Comparison of ENCODE assay signal across 16 mouse cellular contexts in genomic region chr2:39400336-39400735, GRCm38 (mm10).
DNase-seq lines count a peak whose midpoint lies in the region; ATAC-seq and TF ChIP-seq lines count a peak whose summit lies in the region.
"Had no signal": no experiment of that assay in that cellular context is flagged by ENCODE, and none has a peak within 500 bp of the region (broad histone marks: within the 10 kb centered on the region; RNA-seq: fewer than 3 reads in every experiment).

No protein-coding gene starts in this region.

- no peaks in the 10 kb centered on the region for H3K9me3 ChIP-seq in kidney, postnatal 0 days (replicated peaks; ENCODE audit: low read length)
- H3K9me3 ChIP-seq: intestine, embryonic 15.5 days; limb, embryonic 12.5 days; liver, embryonic 13.5 days; megakaryocyte, embryonic 14.5 days had no signal

- ATAC-seq in kidney, postnatal 0 days (replicated peaks; ENCODE audit: low FRiP score, low read depth), result no peak
- ATAC-seq: intestine, embryonic 15.5 days; midbrain, embryonic 16.5 days had no signal

- intact Hi-C loops in gastrocnemius, postnatal 14 days (cut with DNase I; ENCODE audit: low total_unique reads), result no loop called here

- H3K27me3 ChIP-seq in kidney, postnatal 0 days (ENCODE audit: insufficient read depth, low read length), result no peaks in the 10 kb centered on the region
- H3K27me3 ChIP-seq: intestine, embryonic 15.5 days; limb, embryonic 12.5 days; liver, embryonic 13.5 days; megakaryocyte, embryonic 14.5 days had no signal

- H3K4me2 ChIP-seq in kidney, postnatal 0 days (ENCODE audit: low read length), result no peak overlapping the region
- H3K4me2 ChIP-seq: intestine, embryonic 15.5 days; limb, embryonic 12.5 days; liver, embryonic 13.5 days had no signal

- H3K36me3 ChIP-seq in kidney, postnatal 0 days (ENCODE audit: insufficient read depth, low read length), result no peaks in the 10 kb centered on the region
- H3K36me3 ChIP-seq: intestine, embryonic 15.5 days; limb, embryonic 12.5 days; liver, embryonic 13.5 days had no signal

- no peak overlapping the region for H3K27ac ChIP-seq in kidney, postnatal 0 days
- H3K27ac ChIP-seq: intestine, embryonic 15.5 days; layer of hippocampus, adult 2 months; limb, embryonic 12.5 days; liver, embryonic 13.5 days had no signal

- no peak for TF ChIP-seq CTCF in kidney, postnatal 0 days (IDR thresholded peaks at IDR 0.05; ENCODE audit: low read depth)

- no peak overlapping the region for H3K4me3 ChIP-seq in kidney, postnatal 0 days (replicated peaks; ENCODE audit: low read depth, low read length)
- H3K4me3 ChIP-seq: intestine, embryonic 15.5 days; layer of hippocampus, adult 2 months; limb, embryonic 12.5 days; liver, embryonic 13.5 days; megakaryocyte, embryonic 14.5 days had no signal

- H3K4me1 ChIP-seq in kidney, postnatal 0 days (replicated peaks; ENCODE audit: insufficient read depth, low read length), result no peaks in the 10 kb centered on the region
- H3K4me1 ChIP-seq: intestine, embryonic 15.5 days; limb, embryonic 12.5 days; liver, embryonic 13.5 days; megakaryocyte, embryonic 14.5 days had no signal

- 16% methylated on average over 2 of the region's 2 CpGs for WGBS in kidney, postnatal 0 days

- DNase-seq in heart, adult 8-10 months (ENCODE audit: low spot score), result peak; percentile 19
- DNase-seq in heart, postnatal 4 days, result no peak
- peak; percentile 50 for DNase-seq in kidney, postnatal 0 days (ENCODE audit: low spot score)
- DNase-seq in kidney, adult 8-10 months, result no peak
- DNase-seq in Muller cell, postnatal 12 days (ENCODE audit: inconsistent ontology term), result peak; percentile 21
- DNase-seq in NIH3T3 (ENCODE audit: low read depth), result peak; percentile 13
- no peak for DNase-seq in gastrocnemius, postnatal 14 days
- no peak for DNase-seq in frontal cortex, postnatal 14 days (ENCODE audit: low spot score in 2 of 2)
- DNase-seq: cerebellum, adult 9-11 months; liver, embryonic 13.5 days; thymus, adult 18-20 months had no signal

- no peak overlapping the region for H3K9ac ChIP-seq in kidney, postnatal 0 days (ENCODE audit: low read depth, low read length)
- H3K9ac ChIP-seq: intestine, embryonic 15.5 days; limb, embryonic 12.5 days; liver, embryonic 13.5 days had no signal

Comparison
In these comparisons a context has a peak if more than half of its experiments do, and no peak if none do; other contexts are left out.
1. DNase-seq: peak in heart, adult 8-10 months (single experiment), kidney, postnatal 0 days (single experiment), Muller cell, postnatal 12 days (single experiment) and NIH3T3 (single experiment); none in heart, postnatal 4 days (single experiment), kidney, adult 8-10 months (0 of 2), gastrocnemius, postnatal 14 days (single experiment) and frontal cortex, postnatal 14 days (0 of 2).